Mouse (Mus musculus): ENCODE measurements around the gene Supt3.

GRCm38 (mm10) chr17:44737275-44738120 lies 39.5 kb upstream of the Supt3 start:
- TF ChIP-seq POLR2A (IDR thresholded peaks at IDR 0.05; ENCODE audit: borderline replicate concordance, control insufficient read depth, low read depth, low read length) (no peak), CTCF (IDR thresholded peaks at IDR 0.05; ENCODE audit: control insufficient read depth, insufficient read depth, low read length) (no peak)
